Mouse (Mus musculus) stomach, postnatal 0 days (tissue): ENCODE measurements around the gene Psma5. TPM values are rescaled to one million over a fixed set of nuclear protein-coding genes. Genes with fewer than 3 reads are reported as not detected.

ENCODE experiments used
- ATAC-seq: fragments of 200-750 bp; cut with Nextera tagmentation; 2 replicates; pipeline ENCODE4 v1.8.0; 2017; ENCODE audit not compliant: low FRiP score, low TSS enrichment
- DNase-seq: peaks from one replicate; pipeline ENCODE4 v3.0.0-alpha.2; 2016; ENCODE audit warnings: low spot score
- H3K27ac ChIP-seq: fragments of 300-500 bp; sonication (generic); replicated peaks from 2 replicates; pipeline ENCODE4 v1.5.1; 2014; ENCODE audit warnings: mild to moderate bottlenecking, control low read depth
- H3K27me3 ChIP-seq: fragments of 300-500 bp; sonication (generic); 2 replicates; pipeline ENCODE4 v1.6.1; 2014; ENCODE audit warnings: low read length; ENCODE audit not compliant: control insufficient read depth, insufficient read depth
- H3K36me3 ChIP-seq: fragments of 300-500 bp; sonication (generic); 2 replicates; pipeline ENCODE4 v1.6.1; 2014; ENCODE audit warnings: low read length, mixed read lengths; ENCODE audit not compliant: control insufficient read depth, insufficient read depth
- H3K4me1 ChIP-seq: fragments of 300-500 bp; sonication (generic); replicated peaks from 2 replicates; pipeline ENCODE4 v1.6.1; 2014; ENCODE audit warnings: antibody characterized with exemption; ENCODE audit not compliant: control insufficient read depth, insufficient read depth
- H3K4me2 ChIP-seq: fragments of 300-500 bp; sonication (generic); replicated peaks from 2 replicates; pipeline ENCODE4 v1.6.1; 2014; ENCODE audit warnings: low read depth, mild to moderate bottlenecking, control low read depth, moderate library complexity
- H3K4me3 ChIP-seq: fragments of 300-500 bp; sonication (generic); 2 replicates; pipeline ENCODE4 v1.5.1; 2014; ENCODE audit warnings: low read depth, low read length, control low read depth
- H3K9ac ChIP-seq: fragments of 300-500 bp; sonication (generic); 2 replicates; pipeline ENCODE4 v1.6.1; 2014; ENCODE audit warnings: mild to moderate bottlenecking, low read length, control low read depth, mixed read lengths
- H3K9me3 ChIP-seq: fragments of 300-500 bp; sonication (generic); 2 replicates; pipeline ENCODE4 v1.6.1; 2016; ENCODE audit warnings: low read length; ENCODE audit not compliant: control insufficient read depth
- CTCF ChIP-seq: IDR thresholded peaks from 2 replicates; pipeline ENCODE4 v1.5.1; 2016; ENCODE audit warnings: antibody characterized with exemption, low read depth, mild to moderate bottlenecking, moderate library complexity
- EP300 ChIP-seq: optimal IDR thresholded peaks from 2 replicates; pipeline ENCODE3; 2016; ENCODE audit warnings: antibody characterized with exemption
- WGBS: fragments of 180-500 bp; shearing (Covaris S2); extraction: QIAGEN DNeasy Blood & Tissue Kit; methylation state at CpG from one replicate; pipeline ENCODE4 v1.1.7; 2014; 5-methylcytosine and 5-hydroxymethylcytosine counted together
- polyA plus RNA-seq: library from polyadenylated mRNA; unstranded; fragments of >200 nt; fragmentation: Nextera tagmentation; extraction: Ambion mirVana; gene quantifications from 2 replicates; pipeline ENCODE4 v1.2.1, GENCODE M21; 2015

Gene Psma5
- polyA plus RNA-seq, 1 experiment from 2014 or later: 166 TPM

- H3K9ac ChIP-seq: peak within 1 kb of the TSS; percentile 83
- H3K4me1 ChIP-seq: peaks cover 10% of the 10 kb centered on the region
- no peaks in the 10 kb centered on the region for H3K27me3 ChIP-seq
- under 1% methylated on average over 75 of the region's 109 CpGs for WGBS
- H3K4me2 ChIP-seq: peak within 1 kb of the TSS; percentile 99
- TF ChIP-seq EP300 (no peak), CTCF (no peak)
- H3K36me3 ChIP-seq: no peaks in the 10 kb centered on the region
- no peaks in the 10 kb centered on the region for H3K9me3 ChIP-seq
- DNase-seq: peak; percentile 90
- H3K27ac ChIP-seq: peak within 1 kb of the TSS; percentile 83
- H3K4me3 ChIP-seq: peak within 1 kb of the TSS; percentile 80
- ATAC-seq: peak; percentile 89
These were observed 27.3 kb downstream of the Psma5 start, which contains the start of gene Sort1 for GRCm38 (mm10) chr3:108283781-108284601. Gene Sort1, plus strand, starts transcription at chr3:108284082.

GRCm38 (mm10) chr3:108285078-108285711 lies 28.5 kb downstream of the Psma5 start:
- Histone ChIP-seq H3K4me1 (peaks cover 11% of the 10 kb centered on the region), H3K27ac (no peak overlapping the region), H3K4me3 (peak overlapping the region; percentile 80), H3K36me3 (no peaks in the 10 kb centered on the region), H3K9me3 (no peaks in the 10 kb centered on the region), H3K9ac (no peak overlapping the region), H3K27me3 (no peaks in the 10 kb centered on the region), H3K4me2 (peak overlapping the region; percentile 99)
- ATAC-seq: no peak
- no peak for TF ChIP-seq EP300
- no peak for TF ChIP-seq CTCF
- WGBS: 52% methylated on average over 4 of the region's 4 CpGs
- DNase-seq: no peak

GRCm38 (mm10) chr3:108286671-108287439 lies 30.1 kb downstream of the Psma5 start:
- 48% methylated on average over 14 of the region's 14 CpGs for WGBS
- TF ChIP-seq CTCF: no peak
- no peak for TF ChIP-seq EP300
- Histone ChIP-seq H3K27ac (peak overlapping the region; percentile 86), H3K4me1 (peaks cover 13% of the 10 kb centered on the region), H3K9ac (peak overlapping the region; percentile 18; the same call in 1 of the 2 replicates), H3K27me3 (no peaks in the 10 kb centered on the region), H3K9me3 (no peaks in the 10 kb centered on the region), H3K4me2 (0 out of 2 replicates have a peak overlapping the region, but pooled peaks have one; percentile 23), H3K36me3 (no peaks in the 10 kb centered on the region), H3K4me3 (no peak overlapping the region)
- ATAC-seq: no peak
- no peak for DNase-seq

DNA sequence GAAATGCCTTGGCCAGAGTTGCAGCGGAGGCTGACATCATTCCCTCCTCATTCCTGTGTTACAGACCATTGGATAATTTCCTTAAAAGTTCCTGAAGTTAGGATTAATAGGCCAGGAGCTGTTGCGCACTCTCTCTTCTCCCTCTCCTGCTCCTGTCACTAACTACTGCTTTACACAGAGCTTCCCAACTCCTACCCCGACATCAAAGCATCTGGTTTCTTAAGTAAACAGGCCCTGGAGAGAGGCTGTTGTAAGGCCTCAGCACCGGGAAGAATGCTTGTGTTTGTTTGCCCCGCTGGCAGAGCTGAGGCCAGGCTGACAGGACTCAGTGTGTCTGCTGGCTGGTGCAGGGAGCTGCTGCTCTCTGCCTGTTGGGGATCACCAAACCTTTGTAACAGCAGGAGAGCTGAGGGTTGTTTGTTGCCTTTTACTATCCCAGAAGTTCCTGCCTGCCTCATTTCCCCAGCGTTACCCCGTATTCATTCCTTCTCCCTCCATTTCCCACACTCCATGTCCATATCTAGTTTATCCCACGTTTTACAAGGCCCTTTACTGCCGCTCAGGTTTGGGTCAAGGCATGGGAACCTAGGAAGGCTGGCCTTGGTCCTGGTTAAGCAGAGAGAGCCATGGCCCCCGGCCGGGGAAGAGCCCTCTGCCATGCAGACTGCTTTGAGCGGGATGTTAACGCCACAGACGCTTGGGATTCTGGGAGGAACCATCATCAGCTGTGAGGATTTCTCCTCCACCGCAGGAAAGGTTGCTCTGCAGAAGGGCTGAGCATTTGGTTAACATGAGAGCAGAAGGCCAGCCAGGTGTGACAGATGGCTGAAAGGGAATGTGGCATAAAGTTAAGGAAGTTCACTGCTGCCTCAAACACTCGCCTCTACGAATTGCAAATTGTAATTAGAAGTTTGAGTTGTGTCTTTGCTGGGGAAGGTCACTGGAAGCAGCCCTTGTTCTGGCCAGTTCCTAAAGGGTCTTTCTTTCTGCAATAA lies 31.4 kb downstream of the Psma5 start:
- no peaks in the 10 kb centered on the region for H3K27me3 ChIP-seq
- H3K27ac ChIP-seq: peak overlapping the region; percentile 86
- ATAC-seq (peak; percentile 59), DNase-seq (peak; percentile 68)
- H3K4me1 ChIP-seq: peaks cover 13% of the 10 kb centered on the region
- H3K9ac ChIP-seq: peak overlapping the region; percentile 31
- no peaks in the 10 kb centered on the region for H3K36me3 ChIP-seq
- H3K4me3 ChIP-seq: no peak overlapping the region
- TF ChIP-seq CTCF (no peak), EP300 (no peak)
- WGBS: 38% methylated on average over 17 of the region's 17 CpGs
- peak overlapping the region; percentile 23; the same call in 1 of the 2 replicates for H3K4me2 ChIP-seq
- no peaks in the 10 kb centered on the region for H3K9me3 ChIP-seq
